Mouse (Mus musculus) ES-E14 (cell line): Measurements from ENCODE around the gene Hist1h3e. TPM values are rescaled to one million over a fixed set of nuclear protein-coding genes. Genes with fewer than 3 reads are reported as not detected.
A peak's percentile ranks its signal among the peaks of the same experiment; 100 is the strongest.
"Not testable (repeated sequence)": the region's sequence is repeated elsewhere in the genome, so short reads cannot be mapped to it uniquely, and the experiment has no call there.

Experiments used
- DNase-seq: peaks from one replicate; pipeline ENCODE4 v3.0.0-alpha.2; 2013; ENCODE audit warnings: low read depth, low spot score
- H3K27ac ChIP-seq: 2 replicates; pipeline ENCODE4 v1.5.1; 2012; ENCODE audit warnings: low read depth, mild to moderate bottlenecking, low read length, moderate library complexity, mixed read lengths; ENCODE audit not compliant: poor library complexity, insufficient read depth, severe bottlenecking
- H3K36me3 ChIP-seq: 2 replicates; pipeline ENCODE4 v1.6.1; 2012; ENCODE audit warnings: mild to moderate bottlenecking, low read length, moderate library complexity, mixed read lengths; ENCODE audit not compliant: control insufficient read depth, poor library complexity, insufficient read depth, severe bottlenecking
- H3K4me1 ChIP-seq, 2 experiments: fragments of 150-350 bp in 1 of 2; sonication (generic) in 1 of 2; 2 replicates each; pipeline ENCODE4 v1.6.1; 2012; ENCODE audit warnings: low read length in 2 of 2, mild to moderate bottlenecking in 1 of 2, mixed read lengths in 1 of 2; ENCODE audit not compliant: control insufficient read depth in 2 of 2, insufficient read depth in 2 of 2, poor library complexity in 1 of 2
- H3K4me3 ChIP-seq, 2 experiments: fragments of 150-350 bp in 1 of 2; sonication (generic) in 1 of 2; 2 replicates each; pipeline ENCODE4 v1.5.1; 2012; ENCODE audit warnings: low read length in 2 of 2, low read depth in 1 of 2, mild to moderate bottlenecking in 1 of 2, mixed read lengths in 1 of 2; ENCODE audit not compliant: insufficient read depth in 1 of 2, poor library complexity in 1 of 2, severe bottlenecking in 1 of 2
- H3K9ac ChIP-seq: 2 replicates; pipeline ENCODE4 v1.6.1; 2012; ENCODE audit warnings: low read depth, mild to moderate bottlenecking, low read length, mixed read lengths; ENCODE audit not compliant: poor library complexity, insufficient read depth, severe bottlenecking
- H3K9me3 ChIP-seq: fragments of 150-350 bp; sonication (generic); 2 replicates; pipeline ENCODE4 v1.6.1; 2012; ENCODE audit warnings: low read depth, mild to moderate bottlenecking, low read length; ENCODE audit not compliant: control insufficient read depth, insufficient read depth
- CHD2 ChIP-seq: IDR thresholded peaks from 2 replicates; pipeline ENCODE4 v1.6.1; 2014; ENCODE audit warnings: mild to moderate bottlenecking, low read depth, low read length, inconsistent platforms
- HCFC1 ChIP-seq: IDR thresholded peaks from 2 replicates; pipeline ENCODE4 v1.6.1; 2012; ENCODE audit warnings: low read length, inconsistent platforms, borderline replicate concordance; ENCODE audit not compliant: insufficient read depth
- MAFK ChIP-seq: IDR thresholded peaks from 2 replicates; pipeline ENCODE4 v1.6.1; 2014; ENCODE audit warnings: mild to moderate bottlenecking, low read depth, low read length, inconsistent platforms; ENCODE audit not compliant: insufficient read depth
- ZC3H11A ChIP-seq: IDR thresholded peaks from 2 replicates; pipeline ENCODE4 v1.6.1; 2012; ENCODE audit warnings: low read depth, mild to moderate bottlenecking, inconsistent platforms, low read length, borderline replicate concordance
- ZNF384 ChIP-seq: IDR thresholded peaks from 2 replicates; pipeline ENCODE4 v1.6.1; 2012; ENCODE audit warnings: low read depth, low read length, inconsistent platforms
- in situ Hi-C, 2 experiments: fragments of 600-800 bp; cut with MboI; formaldehyde crosslinking; loops; one replicate each; pipeline ENCODE4 v1.15.1; 2025; ENCODE audit warnings: low sequenced_read_pairs in 2 of 2, inconsistent platforms in 1 of 2; ENCODE audit not compliant: unreplicated experiment in 2 of 2
- total RNA-seq: library from RNA; depleted of rRNA; stranded (reverse); fragments of 300-350 nt; gene quantifications from 2 replicates; pipeline ENCODE4 v1.2.3, GENCODE M21; 2012

The Hist1h3e gene
- total RNA-seq, 1 experiment = 864 TPM

GRCm38 (mm10) chr13:23572218-23573033, 10.3 kb upstream of the Hist1h3e start:
- in situ Hi-C loops = loop anchor here (25.0 kb wide), 2 partner anchors 1535 to 1835 kb away; partner anchors contain the start of genes Hist1h4j (in 2 of the 2), Hist1h2ag (in 1 of the 2), Hist1h2ah (in 1 of the 2) and Hist1h2bj (in 1 of the 2)
- TF ChIP-seq HCFC1 (no peak), CHD2 (peak; percentile 52; the same call in 1 of the 2 replicates)
- Histone ChIP-seq H3K36me3 (no peaks in the 10 kb centered on the region), H3K4me3 (peak overlapping the region; percentile 27 to 66), H3K4me1 (no peaks in the 10 kb centered on the region), H3K9me3 (no peaks in the 10 kb centered on the region), H3K27ac (peak overlapping the region; percentile 77; the same call in 1 of the 2 replicates), H3K9ac (peak overlapping the region; percentile 48; the same call in 1 of the 2 replicates)
- no peak for DNase-seq

GRCm38 (mm10) chr13:23571504-23572217, 9.5 kb upstream of the Hist1h3e start:
- DNase-seq, H3K36me3 ChIP-seq, H3K4me1 ChIP-seq, H3K9me3 ChIP-seq: not testable (repeated sequence)
- peak overlapping the region; percentile 77 for H3K27ac ChIP-seq
- H3K9ac ChIP-seq = peak overlapping the region; percentile 65
- in situ Hi-C loops = loop anchor here (25.0 kb wide), 2 partner anchors 1534 to 1834 kb away; partner anchors contain the start of genes Hist1h4j (in 2 of the 2), Hist1h2ag (in 1 of the 2), Hist1h2ah (in 1 of the 2) and Hist1h2bj (in 1 of the 2)
- H3K4me3 ChIP-seq = peak overlapping the region; percentile 27 to 66
- TF ChIP-seq CHD2 (peak; percentile 64), HCFC1 (peak; percentile 49; the same call in 1 of the 2 replicates)

GRCm38 (mm10) chr13:23571022-23571503, 8.9 kb upstream of the Hist1h3e start, which contains the start of the genes Hist1h2ae and Hist1h2bg:
TSS of gene Hist1h2ae (minus strand) at chr13:23571220.
TSS of gene Hist1h2bg (plus strand) at chr13:23571396.
- H3K4me3 ChIP-seq = peak within 1 kb of the TSS; percentile 27 to 66
- TF ChIP-seq ZNF384 = no peak
- no peak for TF ChIP-seq ZC3H11A
- no peak for TF ChIP-seq MAFK
- TF ChIP-seq HCFC1 = no peak
- peak; percentile 80; the same call in 1 of the 2 replicates for TF ChIP-seq CHD2
- no peaks in the 10 kb centered on the region for H3K4me1 ChIP-seq
- in situ Hi-C loops = loop anchor here (25.0 kb wide), 2 partner anchors 1534 to 1834 kb away; partner anchors contain the start of genes Hist1h4j (in 2 of the 2), Hist1h2ag (in 1 of the 2), Hist1h2ah (in 1 of the 2) and Hist1h2bj (in 1 of the 2)
- peak; percentile 79 for DNase-seq
- peak within 1 kb of the TSS; percentile 67 for H3K9ac ChIP-seq
- H3K27ac ChIP-seq = peak within 1 kb of the TSS; percentile 92
- no peaks in the 10 kb centered on the region for H3K36me3 ChIP-seq
- no peaks in the 10 kb centered on the region for H3K9me3 ChIP-seq

DNA sequence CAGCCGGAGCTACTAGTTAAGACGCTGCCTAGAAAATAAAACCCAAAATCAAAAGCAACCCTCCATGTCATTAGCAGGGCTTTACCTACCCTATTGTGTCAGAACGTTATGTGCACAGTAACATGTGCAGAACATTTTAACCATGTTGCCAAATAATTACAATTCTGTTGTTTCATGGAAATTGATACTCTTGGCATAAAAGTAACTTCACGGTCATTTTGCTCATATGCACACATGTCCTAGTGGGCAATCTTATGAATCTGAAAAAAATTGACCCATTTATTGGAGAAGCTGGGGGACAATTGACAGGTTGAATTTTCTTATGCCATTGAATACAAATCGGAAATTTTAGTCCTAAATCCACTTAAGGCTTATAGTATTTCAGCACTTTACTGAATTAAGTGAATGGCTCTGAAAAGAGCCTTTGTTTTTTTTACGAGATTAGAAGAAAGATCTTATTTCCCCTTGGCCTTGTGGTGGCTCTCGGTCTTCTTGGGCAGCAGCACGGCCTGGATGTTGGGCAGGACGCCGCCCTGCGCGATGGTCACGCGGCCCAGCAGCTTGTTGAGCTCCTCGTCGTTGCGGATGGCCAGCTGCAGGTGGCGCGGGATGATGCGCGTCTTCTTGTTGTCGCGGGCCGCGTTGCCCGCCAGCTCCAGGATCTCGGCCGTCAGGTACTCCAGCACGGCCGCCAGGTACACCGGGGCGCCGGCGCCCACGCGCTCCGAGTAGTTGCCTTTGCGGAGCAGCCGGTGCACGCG, 8.3 kb upstream of the Hist1h3e start:
- not testable (repeated sequence) for DNase-seq
- in situ Hi-C loops = loop anchor here (25.0 kb wide), 2 partner anchors 1533 to 1833 kb away; partner anchors contain the start of genes Hist1h4j (in 2 of the 2), Hist1h2ag (in 1 of the 2), Hist1h2ah (in 1 of the 2) and Hist1h2bj (in 1 of the 2)

More for the DNA sequence above, 8.3 kb upstream of the Hist1h3e start:
- peak overlapping the region; percentile 67 for H3K9ac ChIP-seq
- H3K9me3 ChIP-seq, H3K36me3 ChIP-seq, H3K4me1 ChIP-seq: not testable (repeated sequence)
- peak overlapping the region; percentile 92 for H3K27ac ChIP-seq
- H3K4me3 ChIP-seq = peak overlapping the region; percentile 20 to 63
- TF ChIP-seq HCFC1 = 0 out of 2 replicates have a peak, but pooled peaks have one; percentile 41
